Mouse (Mus musculus) C2C12 (cell line): ENCODE measurements around the gene Cib1. TPM values are rescaled to one million over a fixed set of nuclear protein-coding genes. Genes with fewer than 3 reads are reported as not detected.
A peak's percentile ranks its signal among the peaks of the same experiment; 100 is the strongest.

Experiments
- H3K27me3 ChIP-seq: one replicate; pipeline ENCODE4 v1.6.1; 2011; ENCODE audit not compliant: control insufficient read depth, insufficient read depth, insufficient read length
- H3K36me3 ChIP-seq: one replicate; pipeline ENCODE4 v1.6.1; 2011; ENCODE audit not compliant: control insufficient read depth, insufficient read depth
- H3K4me3 ChIP-seq: one replicate; pipeline ENCODE4 v1.5.1; 2011; ENCODE audit warnings: mild to moderate bottlenecking, control low read depth; ENCODE audit not compliant: poor library complexity, insufficient read depth, severe bottlenecking
- H3K79me2 ChIP-seq: one replicate; pipeline ENCODE4 v1.6.1; 2011; ENCODE audit not compliant: control insufficient read depth, insufficient read depth
- H3K79me3 ChIP-seq: one replicate; pipeline ENCODE4 v1.6.1; 2011; ENCODE audit warnings: low read depth, control low read depth
- H3ac ChIP-seq: one replicate; pipeline ENCODE3; 2011; ENCODE audit warnings: low read depth; ENCODE audit not compliant: control insufficient read depth, insufficient read length
- CEBPB ChIP-seq: IDR thresholded peaks from one replicate; pipeline ENCODE4 v1.6.1; 2011; ENCODE audit warnings: low read depth, mild to moderate bottlenecking, control low read depth, moderate library complexity
- CTCF ChIP-seq: IDR thresholded peaks from one replicate; pipeline ENCODE4 v1.5.1; 2011; ENCODE audit not compliant: control insufficient read depth, insufficient read depth, insufficient read length
- FOSL1 ChIP-seq: IDR thresholded peaks from one replicate; pipeline ENCODE4 v1.8.0; 2011; ENCODE audit warnings: mild to moderate bottlenecking, low read length; ENCODE audit not compliant: poor library complexity, insufficient read depth, severe bottlenecking
- MAX ChIP-seq: IDR thresholded peaks from one replicate; pipeline ENCODE4 v1.6.1; 2011; ENCODE audit warnings: mild to moderate bottlenecking, control low read depth
- MYOD1 ChIP-seq: IDR thresholded peaks from one replicate; pipeline ENCODE4 v1.6.1; 2011; ENCODE audit warnings: low read depth; ENCODE audit not compliant: control insufficient read depth, insufficient read length
- MYOG ChIP-seq: IDR thresholded peaks from one replicate; pipeline ENCODE4 v1.6.1; 2011; ENCODE audit not compliant: control insufficient read depth, insufficient read length; ENCODE audit errors: extremely low read depth
- USF1 ChIP-seq: IDR thresholded peaks from one replicate; pipeline ENCODE4 v1.6.1; 2011; ENCODE audit warnings: low read depth, mild to moderate bottlenecking, control low read depth, moderate library complexity
- polyA plus RNA-seq: library from polyadenylated mRNA; unstranded; fragments of >200 nt; fragmentation: generic; extraction: Trizol; gene quantifications from one replicate; pipeline ENCODE4 v1.2.1, GENCODE M21; 2012; ENCODE audit warnings: missing spikeins

The Cib1 gene
- polyA plus RNA-seq, 1 experiment, result 131 TPM

GRCm38 (mm10) chr7:80246859-80247258 is 14.2 kb upstream of the Cib1 start:
- no peaks in the 10 kb centered on the region for H3K79me3 ChIP-seq
- H3K27me3 ChIP-seq, result no peaks in the 10 kb centered on the region
- H3K36me3 ChIP-seq, result no peaks in the 10 kb centered on the region
- no peak overlapping the region for H3ac ChIP-seq
- TF ChIP-seq CTCF, result no peak
- no peak for TF ChIP-seq CEBPB
- no peak for TF ChIP-seq MYOD1
- no peak for TF ChIP-seq USF1
- no peak for TF ChIP-seq MAX
- TF ChIP-seq FOSL1, result no peak
- no peak for TF ChIP-seq MYOG
- no peaks in the 10 kb centered on the region for H3K79me2 ChIP-seq
- H3K4me3 ChIP-seq, result no peak overlapping the region

GRCm38 (mm10) chr7:80246148-80246721 is 13.6 kb upstream of the Cib1 start, which contains the start of gene Ttll13:
Gene Ttll13 (plus strand): TSS chr7:80246376.
- Histone ChIP-seq H3K36me3 (no peaks in the 10 kb centered on the region), H3K27me3 (no peaks in the 10 kb centered on the region), H3ac (peak within 1 kb of the TSS; percentile 27), H3K79me2 (no peaks in the 10 kb centered on the region), H3K79me3 (no peaks in the 10 kb centered on the region), H3K4me3 (peak within 1 kb of the TSS; percentile 25)
- TF ChIP-seq MAX, result peak; percentile 20
- no peak for TF ChIP-seq MYOG
- TF ChIP-seq CTCF, result peak; percentile 22
- TF ChIP-seq MYOD1, result no peak
- no peak for TF ChIP-seq FOSL1
- TF ChIP-seq CEBPB, result no peak

DNA sequence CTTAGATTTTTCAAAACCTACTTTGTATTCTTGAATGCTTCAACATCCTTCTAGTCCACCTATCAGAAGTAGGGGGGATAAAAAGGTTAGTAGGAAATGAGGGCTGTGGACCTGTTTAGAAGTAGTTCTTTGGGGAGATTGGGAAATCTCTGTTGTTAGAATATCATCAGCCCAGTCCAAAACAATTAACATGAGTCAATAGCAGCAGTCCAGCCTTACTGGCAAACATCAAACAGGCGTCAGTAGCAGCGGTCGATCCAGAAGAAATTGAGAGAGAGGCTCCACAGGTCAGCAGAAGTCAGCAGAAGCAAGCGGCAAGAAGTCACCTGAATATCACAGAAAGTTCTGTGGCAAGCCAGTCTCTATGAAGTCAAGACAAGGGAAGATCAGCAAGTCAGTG is 12.2 kb upstream of the Cib1 start:
- Histone ChIP-seq H3K79me2 (no peaks in the 10 kb centered on the region), H3K27me3 (no peaks in the 10 kb centered on the region), H3K4me3 (no peak overlapping the region), H3K36me3 (no peaks in the 10 kb centered on the region), H3K79me3 (no peaks in the 10 kb centered on the region), H3ac (no peak overlapping the region)
- TF ChIP-seq MYOG (no peak), MAX (no peak), CEBPB (no peak), MYOD1 (no peak), CTCF (no peak), USF1 (no peak), FOSL1 (no peak)

- no peak overlapping the region for H3K4me3 ChIP-seq
- H3ac ChIP-seq, result no peak overlapping the region
- H3K79me3 ChIP-seq, result no peaks in the 10 kb centered on the region
- no peak for TF ChIP-seq FOSL1
- TF ChIP-seq USF1, result no peak
- TF ChIP-seq MAX, result no peak
- TF ChIP-seq CEBPB, result no peak
- TF ChIP-seq MYOD1, result no peak
- no peak for TF ChIP-seq CTCF
- no peak for TF ChIP-seq MYOG
- H3K36me3 ChIP-seq, result no peaks in the 10 kb centered on the region
- no peaks in the 10 kb centered on the region for H3K79me2 ChIP-seq
- H3K27me3 ChIP-seq, result no peaks in the 10 kb centered on the region
Observed at GRCm38 (mm10) chr7:80241661-80242060, 9.0 kb upstream of the Cib1 start.

DNA sequence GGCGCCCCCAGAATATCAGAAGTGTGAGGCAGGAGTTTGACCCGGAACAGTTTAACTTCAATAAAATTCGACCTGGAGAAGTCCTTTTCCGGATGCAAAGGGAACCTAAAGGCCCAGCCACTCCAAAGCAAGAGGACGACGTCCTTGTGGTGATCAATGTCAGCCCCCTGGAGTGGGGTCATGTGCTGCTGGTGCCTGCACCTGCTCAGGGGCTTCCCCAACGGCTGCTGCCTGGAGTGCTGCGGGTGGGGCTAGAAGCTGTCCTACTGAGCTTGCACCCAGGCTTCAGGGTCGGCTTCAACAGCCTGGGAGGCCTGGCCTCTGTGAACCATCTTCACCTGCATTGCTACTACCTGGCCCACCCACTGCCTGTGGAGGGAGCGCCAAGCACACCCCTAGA is 5.9 kb upstream of the Cib1 start:
- Histone ChIP-seq H3K36me3 (no peaks in the 10 kb centered on the region), H3ac (no peak overlapping the region), H3K27me3 (no peaks in the 10 kb centered on the region), H3K79me2 (peaks cover 5% of the 10 kb centered on the region), H3K4me3 (no peak overlapping the region), H3K79me3 (no peaks in the 10 kb centered on the region)
- no peak for TF ChIP-seq CTCF
- TF ChIP-seq MAX, result no peak
- no peak for TF ChIP-seq USF1
- TF ChIP-seq CEBPB, result no peak

GRCm38 (mm10) chr7:80233799-80234198 is 1.2 kb upstream of the Cib1 start:
- TF ChIP-seq USF1, result no peak
- no peak for TF ChIP-seq CEBPB
- TF ChIP-seq MYOG, result no peak
- TF ChIP-seq MYOD1, result no peak
- no peak for TF ChIP-seq FOSL1
- TF ChIP-seq CTCF, result no peak
- no peak for TF ChIP-seq MAX
- H3ac ChIP-seq, result no peak overlapping the region
- H3K27me3 ChIP-seq, result no peaks in the 10 kb centered on the region
- peaks cover 2% of the 10 kb centered on the region for H3K79me3 ChIP-seq
- H3K36me3 ChIP-seq, result peaks cover under 1% of the 10 kb centered on the region
- peaks cover 14% of the 10 kb centered on the region for H3K79me2 ChIP-seq
- H3K4me3 ChIP-seq, result no peak overlapping the region
